Mouse (Mus musculus): ENCODE data around the gene Zcchc7. TPM values are rescaled to one million over a fixed set of nuclear protein-coding genes. Genes with fewer than 3 reads are reported as not detected.

Zcchc7 gene
- polyA plus RNA-seq, 2 experiments = 8.8 to 12.3 TPM

DNA sequence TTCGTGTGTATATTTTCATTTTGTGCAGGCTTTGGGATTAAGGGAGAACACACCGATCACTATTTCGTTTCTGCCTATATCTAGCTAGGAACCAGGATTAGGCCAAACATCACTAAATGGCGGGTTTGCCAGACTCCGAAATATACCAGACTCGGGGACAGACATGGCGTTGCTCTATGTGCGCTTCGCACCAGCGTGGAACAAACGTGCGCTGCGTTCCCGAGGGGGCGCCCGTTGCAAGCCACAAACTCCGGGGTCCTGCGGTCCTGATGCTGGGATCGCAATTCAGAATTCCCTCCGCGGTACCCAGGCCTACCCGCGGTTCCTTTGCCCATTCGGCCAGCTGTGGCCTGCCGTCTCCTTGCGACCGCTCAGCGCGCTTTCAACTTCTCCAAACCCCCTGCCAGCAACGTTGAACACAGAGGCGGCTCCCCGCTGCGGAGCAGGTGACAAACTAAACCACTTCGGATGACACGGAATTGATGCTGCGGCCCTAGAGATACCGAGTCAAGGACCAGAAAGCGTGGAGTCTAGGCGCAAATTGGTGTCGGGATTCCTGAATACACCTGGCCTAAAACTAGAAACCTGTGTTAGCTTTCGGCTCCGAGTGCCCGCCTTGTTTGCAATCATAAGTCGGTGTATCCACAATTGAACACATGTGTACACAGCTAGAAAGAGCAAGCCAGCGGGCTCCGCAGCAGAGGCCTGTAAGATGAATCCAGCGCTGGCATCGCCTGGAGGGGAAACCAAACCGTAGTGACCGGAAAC is 42.7 kb upstream of the Zcchc7 start:
- Histone ChIP-seq H3K4me3 (ENCODE audit: insufficient read depth in 1 of 2, low read depth in 2 of 2, low read length in 2 of 2) (no peak overlapping the region), H3K27me3 (ENCODE audit: control insufficient read depth, insufficient read depth, low read length) (peaks cover 94% of the 10 kb centered on the region)
- no peak for TF ChIP-seq CTCF (IDR thresholded peaks at IDR 0.05; ENCODE audit: low read depth)
- TF ChIP-seq EP300 (IDR thresholded peaks at IDR 0.05; ENCODE audit: low read depth) = no peak

GRCm38 (mm10) chr4:44713554-44714051 is 42.1 kb upstream of the Zcchc7 start:
- no peak for ATAC-seq (ENCODE audit: insufficient read depth)
- TF ChIP-seq EP300 (IDR thresholded peaks at IDR 0.05; ENCODE audit: low read depth) (no peak), CTCF (IDR thresholded peaks at IDR 0.05; ENCODE audit: low read depth) (no peak)
- Histone ChIP-seq H3K27me3 (ENCODE audit: control insufficient read depth, insufficient read depth, low read length) (peaks cover 94% of the 10 kb centered on the region), H3K9me3 (ENCODE audit: control insufficient read depth, low read length) (no peaks in the 10 kb centered on the region), H3K4me3 (ENCODE audit: insufficient read depth in 1 of 2, low read depth in 2 of 2, low read length in 2 of 2) (no peak overlapping the region), H3K36me3 (replicated peaks; ENCODE audit: control insufficient read depth, insufficient read depth, low read depth) (no peaks in the 10 kb centered on the region), H3K9ac (replicated peaks) (no peak overlapping the region), H3K4me2 (ENCODE audit: low read depth) (no peak overlapping the region), H3K27ac (no peak overlapping the region), H3K4me1 (replicated peaks; ENCODE audit: control insufficient read depth in 2 of 2, insufficient read depth in 2 of 2, low read length in 1 of 2) (no peaks in the 10 kb centered on the region)
- no peak for DNase-seq (ENCODE audit: low read depth in 3 of 3, low spot score in 3 of 3)
- WGBS (ENCODE audit: insufficient replicate concordance) = 2% methylated on average over 19 of the region's 19 CpGs

More for the DNA sequence above, 42.7 kb upstream of the Zcchc7 start:
- Histone ChIP-seq H3K27ac (no peak overlapping the region), H3K4me1 (replicated peaks; ENCODE audit: control insufficient read depth in 2 of 2, insufficient read depth in 2 of 2, low read length in 1 of 2) (no peaks in the 10 kb centered on the region), H3K9ac (replicated peaks) (no peak overlapping the region), H3K4me2 (ENCODE audit: low read depth) (no peak overlapping the region), H3K36me3 (replicated peaks; ENCODE audit: control insufficient read depth, insufficient read depth, low read depth) (no peaks in the 10 kb centered on the region), H3K9me3 (ENCODE audit: control insufficient read depth, low read length) (no peaks in the 10 kb centered on the region)
- ATAC-seq (ENCODE audit: insufficient read depth) (no peak), DNase-seq (ENCODE audit: low read depth in 3 of 3, low spot score in 3 of 3) (no peak)
- WGBS (ENCODE audit: insufficient replicate concordance) = 2% methylated on average over 50 of the region's 50 CpGs

DNA sequence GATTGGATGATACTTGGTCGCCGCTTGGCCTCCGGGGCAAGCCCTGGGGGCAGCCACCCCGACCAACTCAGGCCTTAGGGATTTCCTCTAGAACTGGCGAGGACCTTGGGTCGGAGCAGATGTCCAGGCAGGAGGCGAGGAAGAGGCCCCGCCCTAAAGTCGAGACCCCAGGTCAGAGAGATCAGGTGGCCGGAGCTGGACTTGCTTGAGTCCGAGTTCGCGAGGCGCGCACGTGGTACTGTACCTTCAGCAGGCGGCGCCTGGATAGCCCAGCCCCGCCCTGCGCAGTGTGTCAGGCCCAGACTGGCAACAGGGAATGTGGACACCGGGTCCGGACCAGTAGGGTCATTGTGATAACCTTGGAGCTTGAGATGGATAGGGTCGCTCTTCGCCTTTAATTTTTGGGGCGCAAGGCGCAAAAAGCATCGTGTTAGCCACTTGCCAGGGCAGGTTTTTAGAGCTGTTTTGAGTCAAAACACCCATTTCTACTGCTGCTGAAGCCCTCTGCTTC is 41.5 kb upstream of the Zcchc7 start:
- no peaks in the 10 kb centered on the region for H3K4me1 ChIP-seq (replicated peaks; ENCODE audit: control insufficient read depth in 2 of 2, insufficient read depth in 2 of 2, low read length in 1 of 2)
- H3K27ac ChIP-seq = no peak overlapping the region
- H3K9me3 ChIP-seq (ENCODE audit: control insufficient read depth, low read length) = no peaks in the 10 kb centered on the region
- ATAC-seq (ENCODE audit: insufficient read depth) (no peak), DNase-seq (ENCODE audit: low read depth in 3 of 3, low spot score in 3 of 3) (no peak)
- TF ChIP-seq EP300 (IDR thresholded peaks at IDR 0.05; ENCODE audit: low read depth) (no peak), CTCF (IDR thresholded peaks at IDR 0.05; ENCODE audit: low read depth) (no peak)
- no peak overlapping the region for H3K4me2 ChIP-seq (ENCODE audit: low read depth)
- no peaks in the 10 kb centered on the region for H3K36me3 ChIP-seq (replicated peaks; ENCODE audit: control insufficient read depth, insufficient read depth, low read depth)
- 2% methylated on average over 27 of the region's 27 CpGs for WGBS (ENCODE audit: insufficient replicate concordance)
- H3K27me3 ChIP-seq (ENCODE audit: control insufficient read depth, insufficient read depth, low read length) = peaks cover 89% of the 10 kb centered on the region
- H3K9ac ChIP-seq (replicated peaks) = no peak overlapping the region
- H3K4me3 ChIP-seq (ENCODE audit: insufficient read depth in 1 of 2, low read depth in 2 of 2, low read length in 2 of 2) = no peak overlapping the region

DNA sequence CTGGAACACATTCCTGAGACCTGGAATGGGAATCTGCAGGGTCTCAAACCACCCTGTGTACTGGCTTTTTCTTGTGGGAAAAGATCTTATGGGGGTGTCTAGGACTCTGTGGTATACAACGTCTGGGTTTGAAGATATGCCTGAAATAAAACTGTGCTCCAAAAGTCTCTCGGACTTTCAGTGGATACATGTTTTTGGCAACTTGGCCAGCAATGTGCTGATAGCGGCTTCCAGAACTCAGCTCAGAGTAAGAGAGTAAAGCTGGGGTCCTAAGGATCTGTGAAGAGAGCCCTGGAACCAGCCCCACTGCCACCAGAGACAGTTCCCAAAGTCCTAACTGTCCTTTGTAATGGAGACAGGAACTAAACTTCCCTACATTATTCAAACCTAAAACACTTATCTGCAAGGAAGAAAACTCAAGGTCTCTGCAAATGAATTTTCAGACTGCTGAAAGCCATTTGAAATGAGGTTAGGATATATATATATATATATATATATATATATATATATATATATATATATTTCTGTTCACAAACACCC is 40.0 kb upstream of the Zcchc7 start:
- no peak for TF ChIP-seq EP300 (IDR thresholded peaks at IDR 0.05; ENCODE audit: low read depth)
- TF ChIP-seq CTCF (IDR thresholded peaks at IDR 0.05; ENCODE audit: low read depth) = no peak
- Histone ChIP-seq H3K4me3 (ENCODE audit: insufficient read depth in 1 of 2, low read depth in 2 of 2, low read length in 2 of 2) (no peak overlapping the region), H3K4me2 (ENCODE audit: low read depth) (no peak overlapping the region), H3K9me3 (ENCODE audit: control insufficient read depth, low read length) (no peaks in the 10 kb centered on the region), H3K4me1 (replicated peaks; ENCODE audit: control insufficient read depth in 2 of 2, insufficient read depth in 2 of 2, low read length in 1 of 2) (no peaks in the 10 kb centered on the region), H3K27me3 (ENCODE audit: control insufficient read depth, insufficient read depth, low read length) (peaks cover 75% of the 10 kb centered on the region), H3K27ac (no peak overlapping the region), H3K9ac (replicated peaks) (no peak overlapping the region), H3K36me3 (replicated peaks; ENCODE audit: control insufficient read depth, insufficient read depth, low read depth) (no peaks in the 10 kb centered on the region)
- DNase-seq (ENCODE audit: low read depth in 3 of 3, low spot score in 3 of 3) = no peak
- 7% methylated on average over 3 of the region's 3 CpGs for WGBS (ENCODE audit: insufficient replicate concordance)
- no peak for ATAC-seq (ENCODE audit: insufficient read depth)

- Histone ChIP-seq H3K4me2 (ENCODE audit: low read depth) (no peak overlapping the region), H3K9ac (replicated peaks) (no peak overlapping the region), H3K4me3 (ENCODE audit: insufficient read depth in 1 of 2, low read depth in 2 of 2, low read length in 2 of 2) (no peak overlapping the region), H3K27ac (no peak overlapping the region), H3K36me3 (replicated peaks; ENCODE audit: control insufficient read depth, insufficient read depth, low read depth) (no peaks in the 10 kb centered on the region), H3K9me3 (ENCODE audit: control insufficient read depth, low read length) (no peaks in the 10 kb centered on the region), H3K4me1 (replicated peaks; ENCODE audit: control insufficient read depth in 2 of 2, insufficient read depth in 2 of 2, low read length in 1 of 2) (no peaks in the 10 kb centered on the region), H3K27me3 (ENCODE audit: control insufficient read depth, insufficient read depth, low read length) (peaks cover 68% of the 10 kb centered on the region)
- ATAC-seq (ENCODE audit: insufficient read depth) = no peak
- DNase-seq (ENCODE audit: low read depth in 3 of 3, low spot score in 3 of 3) = no peak
- TF ChIP-seq CTCF (IDR thresholded peaks at IDR 0.05; ENCODE audit: low read depth) (no peak), EP300 (IDR thresholded peaks at IDR 0.05; ENCODE audit: low read depth) (no peak)
- WGBS (ENCODE audit: insufficient replicate concordance) = 2% methylated on average over 10 of the region's 10 CpGs
Measured at GRCm38 (mm10) chr4:44716391-44716790, 39.3 kb upstream of the Zcchc7 start.

All from liver, embryonic 14.5 days (tissue).